24 mouse cellular contexts compared by ENCODE assay signal in genomic region chr3:101153341-101153740, GRCm38 (mm10).
"Had no signal": no experiment of that assay in that cellular context is flagged by ENCODE, and none has a peak within 500 bp of the region (broad histone marks: within the 10 kb centered on the region; RNA-seq: fewer than 3 reads in every experiment).

No protein-coding gene starts in this region.

- H3K27me3 ChIP-seq: heart, embryonic 12.5 days; hindbrain, embryonic 13.5 days; hindbrain, embryonic 15.5 days; limb, embryonic 13.5 days; limb, embryonic 15.5 days; liver, embryonic 12.5 days had no signal

- H3K36me3 ChIP-seq: heart, embryonic 12.5 days; hindbrain, embryonic 13.5 days; hindbrain, embryonic 15.5 days; kidney, embryonic 15.5 days; limb, embryonic 13.5 days; limb, embryonic 15.5 days; liver, embryonic 12.5 days had no signal

- H3K9ac ChIP-seq: heart, embryonic 12.5 days; hindbrain, embryonic 13.5 days; hindbrain, embryonic 15.5 days; kidney, embryonic 15.5 days; limb, embryonic 13.5 days; limb, embryonic 15.5 days; liver, embryonic 12.5 days; liver, embryonic 14.5 days had no signal

- H3K9me3 ChIP-seq: hindbrain, embryonic 15.5 days; limb, embryonic 15.5 days; liver, embryonic 12.5 days had no signal

- H3K4me2 ChIP-seq: heart, embryonic 12.5 days; hindbrain, embryonic 13.5 days; hindbrain, embryonic 15.5 days; kidney, embryonic 15.5 days; limb, embryonic 13.5 days; limb, embryonic 15.5 days; liver, embryonic 12.5 days had no signal

- ATAC-seq: hindbrain, postnatal 0 days; intestine, embryonic 16.5 days; liver, embryonic 12.5 days had no signal

- H3K4me3 ChIP-seq: heart, adult 2 months; heart, embryonic 12.5 days; hindbrain, embryonic 13.5 days; hindbrain, embryonic 15.5 days; kidney, embryonic 15.5 days; limb, embryonic 13.5 days; limb, embryonic 15.5 days; liver, embryonic 12.5 days had no signal

- DNase-seq: gastrocnemius, postnatal 14 days; gastrocnemius, postnatal 36 days; heart, adult 2 months; heart, postnatal 14 days; heart, postnatal 36 days; kidney, adult 11 months; kidney, adult 2 months; kidney, adult 9 months; kidney, postnatal 14 days; kidney, postnatal 36 days; layer of hippocampus, adult 9-11 months; layer of hippocampus, postnatal 36 days; left cerebral cortex, postnatal 4 days had no signal

- H3K4me1 ChIP-seq: hindbrain, embryonic 13.5 days; hindbrain, embryonic 15.5 days; kidney, embryonic 15.5 days; liver, embryonic 12.5 days had no signal

- H3K27ac ChIP-seq: heart, adult 2 months; hindbrain, embryonic 13.5 days; hindbrain, embryonic 15.5 days; hindbrain, postnatal 0 days; kidney, embryonic 15.5 days; kidney, postnatal 0 days; limb, embryonic 13.5 days; limb, embryonic 15.5 days; liver, embryonic 12.5 days; liver, embryonic 14.5 days had no signal
